ENCODE assay signal across 26 mouse cellular contexts in the genomic region with DNA sequence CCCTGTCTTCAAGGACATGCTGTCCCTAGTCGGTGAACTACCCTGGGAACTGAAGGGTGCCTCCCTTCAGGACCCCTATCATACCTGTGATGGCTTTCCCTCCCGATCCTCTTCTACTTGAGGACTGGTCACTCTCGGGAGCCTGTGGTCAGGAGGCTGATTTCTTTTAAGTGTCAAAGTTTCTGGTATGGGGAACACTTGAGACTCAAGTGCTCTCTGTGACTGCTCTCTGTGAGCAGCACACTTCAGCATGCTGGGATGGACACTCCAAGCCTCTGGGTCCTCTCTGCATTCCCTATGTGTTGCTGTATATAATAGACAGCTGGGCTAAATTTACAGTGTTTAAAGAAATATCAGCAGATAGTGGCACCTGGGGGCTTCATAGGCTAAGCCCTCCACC. TPM values are rescaled to one million over a fixed set of nuclear protein-coding genes. Genes with fewer than 3 reads are reported as not detected.
DNase-seq lines count a peak whose midpoint lies in the region; ATAC-seq lines count a peak whose summit lies in the region.
"Had no signal": no experiment of that assay in that cellular context is flagged by ENCODE, and none has a peak within 500 bp of the region (broad histone marks: within the 10 kb centered on the region; RNA-seq: fewer than 3 reads in every experiment).

No protein-coding gene starts in this region.

- DNase-seq in heart, postnatal 10 days: no peak
- DNase-seq in lung, postnatal 14 days: peak; percentile 20
- no peak for DNase-seq in left cerebral cortex, adult 9 months (ENCODE audit: low spot score in 2 of 2)
- no peak for DNase-seq in right cerebral cortex, adult 2 months (ENCODE audit: low spot score in 2 of 2)
- DNase-seq: adrenal gland, postnatal 10 days; adrenal gland, postnatal 36 days; B cell, adult 2 months; cerebellum, adult 2 months; cerebellum, adult 9-11 months; cerebellum, postnatal 25 days; forebrain, postnatal 0 days; gastrocnemius, adult 2 months; gastrocnemius, postnatal 14 days; heart, postnatal 36 days had no signal

- H3K4me3 ChIP-seq in heart, embryonic 12.5 days: no peak overlapping the region
- no peak overlapping the region for H3K4me3 ChIP-seq in lung, embryonic 16.5 days (ENCODE audit: low read length)
- no peak overlapping the region for H3K4me3 ChIP-seq in hindbrain, embryonic 13.5 days
- H3K4me3 ChIP-seq: embryonic facial prominence, embryonic 12.5 days; embryonic facial prominence, embryonic 15.5 days; gastrocnemius, adult 2 months; hindbrain, embryonic 10.5 days had no signal

- H3K4me2 ChIP-seq in heart, embryonic 12.5 days: no peak overlapping the region; the same call in 1 of the 2 replicates
- H3K4me2 ChIP-seq in lung, embryonic 16.5 days (ENCODE audit: low read depth, low read length): no peak overlapping the region
- no peak overlapping the region for H3K4me2 ChIP-seq in hindbrain, embryonic 13.5 days
- H3K4me2 ChIP-seq: embryonic facial prominence, embryonic 12.5 days; embryonic facial prominence, embryonic 15.5 days; hindbrain, embryonic 14.5 days had no signal

- no peaks in the 10 kb centered on the region; the same call in 1 of the 2 replicates for H3K27me3 ChIP-seq in heart, embryonic 12.5 days (replicated peaks)
- H3K27me3 ChIP-seq in lung, embryonic 16.5 days (ENCODE audit: control insufficient read depth, insufficient read depth, low read depth, low read length): no peaks in the 10 kb centered on the region
- H3K27me3 ChIP-seq in hindbrain, embryonic 13.5 days: no peaks in the 10 kb centered on the region
- H3K27me3 ChIP-seq: embryonic facial prominence, embryonic 12.5 days; embryonic facial prominence, embryonic 15.5 days had no signal

- H3K27ac ChIP-seq in heart, embryonic 12.5 days (ENCODE audit: poor library complexity, severe bottlenecking): no peak overlapping the region
- no peak overlapping the region for H3K27ac ChIP-seq in lung, embryonic 16.5 days (ENCODE audit: low read length)
- no peak overlapping the region for H3K27ac ChIP-seq in hindbrain, embryonic 13.5 days
- H3K27ac ChIP-seq: embryonic facial prominence, embryonic 12.5 days; embryonic facial prominence, embryonic 15.5 days; gastrocnemius, adult 2 months; hindbrain, embryonic 10.5 days; hindbrain, embryonic 14.5 days; hindbrain, postnatal 0 days had no signal

- no peaks in the 10 kb centered on the region for H3K36me3 ChIP-seq in heart, embryonic 12.5 days
- H3K36me3 ChIP-seq in lung, embryonic 16.5 days (ENCODE audit: control insufficient read depth, insufficient read depth, low read length): no peaks in the 10 kb centered on the region
- no peaks in the 10 kb centered on the region for H3K36me3 ChIP-seq in hindbrain, embryonic 13.5 days
- H3K36me3 ChIP-seq: embryonic facial prominence, embryonic 12.5 days; embryonic facial prominence, embryonic 15.5 days; G1E; hindbrain, embryonic 10.5 days had no signal

- no peaks in the 10 kb centered on the region for H3K9me3 ChIP-seq in heart, embryonic 12.5 days (replicated peaks)
- H3K9me3 ChIP-seq in lung, embryonic 16.5 days (ENCODE audit: control insufficient read depth, low read length): no peaks in the 10 kb centered on the region
- H3K9me3 ChIP-seq in hindbrain, embryonic 13.5 days: no peaks in the 10 kb centered on the region
- H3K9me3 ChIP-seq: embryonic facial prominence, embryonic 12.5 days; embryonic facial prominence, embryonic 15.5 days; G1E; hindbrain, embryonic 10.5 days had no signal

- ATAC-seq in heart, embryonic 12.5 days (ENCODE audit: insufficient number of reproducible peaks, low FRiP score): 0 out of 2 replicates have a peak, but pooled peaks have one; percentile 36
- peak; percentile 54; the same call in 1 of the 2 replicates for ATAC-seq in lung, embryonic 16.5 days (ENCODE audit: low read depth)
- ATAC-seq in hindbrain, embryonic 13.5 days (ENCODE audit: low FRiP score): no peak
- ATAC-seq: forebrain, embryonic 14.5 days; forebrain, postnatal 0 days; hindbrain, postnatal 0 days; Patski had no signal

- no peak overlapping the region for H3K9ac ChIP-seq in heart, embryonic 12.5 days
- H3K9ac ChIP-seq in lung, embryonic 16.5 days (ENCODE audit: low read length): no peak overlapping the region
- H3K9ac ChIP-seq in hindbrain, embryonic 13.5 days: no peak overlapping the region
- H3K9ac ChIP-seq: embryonic facial prominence, embryonic 12.5 days; embryonic facial prominence, embryonic 15.5 days; forebrain, postnatal 0 days; hindbrain, embryonic 14.5 days had no signal

- WGBS in heart, embryonic 12.5 days: 47% methylated on average over 3 of the region's 3 CpGs
- WGBS in lung, embryonic 16.5 days: 49% methylated on average over 3 of the region's 3 CpGs
- 87% methylated on average over 3 of the region's 3 CpGs for WGBS in hindbrain, embryonic 13.5 days

- peaks cover 9% of the 10 kb centered on the region for H3K4me1 ChIP-seq in heart, embryonic 12.5 days (replicated peaks)
- no peaks in the 10 kb centered on the region for H3K4me1 ChIP-seq in lung, embryonic 16.5 days (replicated peaks; ENCODE audit: control insufficient read depth, insufficient read depth, low read length)
- no peaks in the 10 kb centered on the region for H3K4me1 ChIP-seq in hindbrain, embryonic 13.5 days (replicated peaks)
- H3K4me1 ChIP-seq: embryonic facial prominence, embryonic 12.5 days; embryonic facial prominence, embryonic 15.5 days; hindbrain, embryonic 10.5 days had no signal

- intact Hi-C loops in heart, postnatal 10 days (cut with DNase I): no loop called here

RNA-seq across cellular contexts. Expression of gene Slc22a3, which starts 39.9 kb away (rescaled TPM):
- 0.22 and 0.27 TPM in 2 replicates for polyA plus RNA-seq in heart, embryonic 12.5 days (2016; fragmentation: Nextera tagmentation; extraction: Ambion mirVana)
- 1 to 10 TPM; 1.8 to 2.3 TPM for total RNA-seq in heart, postnatal 10 days (2021)
- 0.59 and 0.75 TPM in 2 replicates for polyA plus RNA-seq in lung, embryonic 16.5 days (2015; fragmentation: Nextera tagmentation; extraction: Ambion mirVana)
- polyA plus RNA-seq in hindbrain, embryonic 13.5 days (2015; fragmentation: Nextera tagmentation; extraction: Ambion mirVana): 0.66 and 0.87 TPM in 2 replicates
- total RNA-seq: CH12.LX had no signal
- polyA plus RNA-seq: Patski had no signal
